Mouse (Mus musculus) liver, embryonic 16.5 days (tissue): ENCODE data around the gene Foxo6. TPM values are rescaled to one million over a fixed set of nuclear protein-coding genes. Genes with fewer than 3 reads are reported as not detected.

Source experiments
- ATAC-seq: fragments of 200-750 bp; cut with Nextera tagmentation; 2 replicates; pipeline ENCODE4 v1.8.0; 2017; ENCODE audit warnings: low read depth, mild to moderate bottlenecking, moderate number of reproducible peaks, moderate library complexity
- H3K27ac ChIP-seq: fragments of 300-500 bp; sonication (generic); 2 replicates; pipeline ENCODE4 v1.5.1; 2014; ENCODE audit warnings: mild to moderate bottlenecking, low read length
- H3K27me3 ChIP-seq: fragments of 300-500 bp; sonication (generic); 2 replicates; pipeline ENCODE4 v1.6.1; 2014; ENCODE audit warnings: low read depth, low read length, mixed read lengths; ENCODE audit not compliant: control insufficient read depth, insufficient read depth
- H3K36me3 ChIP-seq: fragments of 300-500 bp; sonication (generic); 2 replicates; pipeline ENCODE4 v1.6.1; 2014; ENCODE audit warnings: mild to moderate bottlenecking; ENCODE audit not compliant: control insufficient read depth, insufficient read depth
- H3K4me1 ChIP-seq: fragments of 300-500 bp; sonication (generic); 2 replicates; pipeline ENCODE4 v1.6.1; 2014; ENCODE audit warnings: low read depth, low read length, mixed read lengths; ENCODE audit not compliant: control insufficient read depth
- H3K4me2 ChIP-seq: fragments of 300-500 bp; sonication (generic); 2 replicates; pipeline ENCODE4 v1.6.1; 2014; ENCODE audit warnings: low read depth, low read length, mixed read lengths
- H3K4me3 ChIP-seq: fragments of 300-500 bp; sonication (generic); 2 replicates; pipeline ENCODE4 v1.5.1; 2014; ENCODE audit warnings: low read depth, mild to moderate bottlenecking, low read length
- H3K9ac ChIP-seq: fragments of 300-500 bp; sonication (generic); 2 replicates; pipeline ENCODE4 v1.6.1; 2014; ENCODE audit warnings: low read depth, low read length
- H3K9me3 ChIP-seq: fragments of 300-500 bp; sonication (generic); replicated peaks from 2 replicates; pipeline ENCODE4 v1.6.1; 2016; ENCODE audit warnings: low read length; ENCODE audit not compliant: control insufficient read depth
- WGBS: fragments of 180-500 bp; shearing (Covaris S2); extraction: QIAGEN DNeasy Blood & Tissue Kit; methylation state at CpG from one replicate; pipeline ENCODE4 v1.1.7; 2014; ENCODE audit not compliant: insufficient replicate concordance; 5-methylcytosine and 5-hydroxymethylcytosine counted together
- polyA plus RNA-seq: library from polyadenylated mRNA; unstranded; fragments of >200 nt; fragmentation: Nextera tagmentation; extraction: Ambion mirVana; gene quantifications from 2 replicates; pipeline ENCODE4 v1.2.1, GENCODE M21; 2015

The Foxo6 gene
- polyA plus RNA-seq: not detected in 2 replicates

GRCm38 (mm10) chr4:120287290-120288111, at the start of gene Foxo6:
Gene Foxo6 (minus strand): TSS chr4:120287349.
- Histone ChIP-seq H3K4me3 (peak within 1 kb of the TSS; percentile 61), H3K27ac (no peak within 1 kb of the TSS), H3K4me2 (peak within 1 kb of the TSS; percentile 84), H3K9me3 (no peaks in the 10 kb centered on the region), H3K27me3 (peaks cover 60% of the 10 kb centered on the region), H3K4me1 (peaks cover 9% of the 10 kb centered on the region), H3K36me3 (no peaks in the 10 kb centered on the region), H3K9ac (peak within 1 kb of the TSS; percentile 38)
- peak; percentile 85 for ATAC-seq
- under 1% methylated on average over 81 of the region's 99 CpGs for WGBS

- H3K36me3 ChIP-seq: no peaks in the 10 kb centered on the region
- WGBS: 75% methylated on average over 4 of the region's 4 CpGs
- H3K9me3 ChIP-seq: no peaks in the 10 kb centered on the region
- ATAC-seq: no peak
- no peak overlapping the region for H3K9ac ChIP-seq
- H3K4me2 ChIP-seq: no peak overlapping the region
- no peaks in the 10 kb centered on the region for H3K27me3 ChIP-seq
- H3K4me3 ChIP-seq: no peak overlapping the region
- no peak overlapping the region for H3K27ac ChIP-seq
- H3K4me1 ChIP-seq: no peaks in the 10 kb centered on the region
These were observed 47.2 kb upstream of the Foxo6 start for GRCm38 (mm10) chr4:120334316-120334715.

- Histone ChIP-seq H3K4me2 (no peak overlapping the region), H3K9me3 (no peaks in the 10 kb centered on the region), H3K4me3 (no peak overlapping the region), H3K27me3 (no peaks in the 10 kb centered on the region), H3K36me3 (no peaks in the 10 kb centered on the region), H3K4me1 (no peaks in the 10 kb centered on the region), H3K27ac (no peak overlapping the region), H3K9ac (no peak overlapping the region)
- 41% methylated on average over 11 of the region's 11 CpGs for WGBS
- no peak for ATAC-seq
These were observed 45.8 kb upstream of the Foxo6 start for GRCm38 (mm10) chr4:120332934-120333421.

GRCm38 (mm10) chr4:120332405-120332933, 45.3 kb upstream of the Foxo6 start:
- Histone ChIP-seq H3K9ac (no peak overlapping the region), H3K27me3 (no peaks in the 10 kb centered on the region), H3K4me3 (no peak overlapping the region), H3K4me1 (no peaks in the 10 kb centered on the region), H3K9me3 (no peaks in the 10 kb centered on the region), H3K4me2 (no peak overlapping the region), H3K36me3 (no peaks in the 10 kb centered on the region), H3K27ac (no peak overlapping the region)
- ATAC-seq: no peak
- 41% methylated on average over 7 of the region's 7 CpGs for WGBS

GRCm38 (mm10) chr4:120331992-120332391, 44.8 kb upstream of the Foxo6 start:
- no peak overlapping the region for H3K9ac ChIP-seq
- no peak for ATAC-seq
- WGBS: 73% methylated on average over 7 of the region's 7 CpGs
- H3K4me1 ChIP-seq: no peaks in the 10 kb centered on the region
- no peaks in the 10 kb centered on the region for H3K36me3 ChIP-seq
- H3K27ac ChIP-seq: no peak overlapping the region
- no peak overlapping the region for H3K4me2 ChIP-seq
- no peaks in the 10 kb centered on the region for H3K27me3 ChIP-seq
- no peaks in the 10 kb centered on the region for H3K9me3 ChIP-seq
- H3K4me3 ChIP-seq: no peak overlapping the region

- WGBS: 58% methylated on average over 2 of the region's 2 CpGs
- ATAC-seq: no peak
- Histone ChIP-seq H3K4me3 (no peak overlapping the region), H3K4me1 (no peaks in the 10 kb centered on the region), H3K36me3 (no peaks in the 10 kb centered on the region), H3K4me2 (no peak overlapping the region), H3K9me3 (no peaks in the 10 kb centered on the region), H3K9ac (no peak overlapping the region), H3K27me3 (no peaks in the 10 kb centered on the region), H3K27ac (no peak overlapping the region)
These were observed 44.4 kb upstream of the Foxo6 start for GRCm38 (mm10) chr4:120331541-120331940.

- WGBS: 48% methylated on average over 4 of the region's 4 CpGs
- Histone ChIP-seq H3K4me2 (no peak overlapping the region), H3K4me1 (no peaks in the 10 kb centered on the region), H3K4me3 (no peak overlapping the region), H3K36me3 (no peaks in the 10 kb centered on the region), H3K27me3 (no peaks in the 10 kb centered on the region), H3K9me3 (no peaks in the 10 kb centered on the region), H3K9ac (no peak overlapping the region), H3K27ac (no peak overlapping the region)
- no peak for ATAC-seq
These were observed 38.6 kb upstream of the Foxo6 start for GRCm38 (mm10) chr4:120325748-120326147.

GRCm38 (mm10) chr4:120325051-120325450, 37.9 kb upstream of the Foxo6 start:
- Histone ChIP-seq H3K9ac (no peak overlapping the region), H3K36me3 (no peaks in the 10 kb centered on the region), H3K4me3 (no peak overlapping the region), H3K27me3 (no peaks in the 10 kb centered on the region), H3K4me1 (no peaks in the 10 kb centered on the region), H3K9me3 (no peaks in the 10 kb centered on the region), H3K4me2 (no peak overlapping the region), H3K27ac (no peak overlapping the region)
- WGBS: 46% methylated on average over 6 of the region's 6 CpGs
- ATAC-seq: no peak

- Histone ChIP-seq H3K27ac (no peak overlapping the region), H3K4me3 (no peak overlapping the region), H3K4me1 (no peaks in the 10 kb centered on the region), H3K9me3 (no peaks in the 10 kb centered on the region), H3K9ac (no peak overlapping the region), H3K27me3 (no peaks in the 10 kb centered on the region), H3K36me3 (no peaks in the 10 kb centered on the region), H3K4me2 (no peak overlapping the region)
- no peak for ATAC-seq
- 50% methylated on average over 1 of the region's 1 CpGs for WGBS
These were observed 36.7 kb upstream of the Foxo6 start for GRCm38 (mm10) chr4:120323858-120324257.
